Comparison of ENCODE assay signal across 25 mouse cellular contexts in the genomic region with DNA sequence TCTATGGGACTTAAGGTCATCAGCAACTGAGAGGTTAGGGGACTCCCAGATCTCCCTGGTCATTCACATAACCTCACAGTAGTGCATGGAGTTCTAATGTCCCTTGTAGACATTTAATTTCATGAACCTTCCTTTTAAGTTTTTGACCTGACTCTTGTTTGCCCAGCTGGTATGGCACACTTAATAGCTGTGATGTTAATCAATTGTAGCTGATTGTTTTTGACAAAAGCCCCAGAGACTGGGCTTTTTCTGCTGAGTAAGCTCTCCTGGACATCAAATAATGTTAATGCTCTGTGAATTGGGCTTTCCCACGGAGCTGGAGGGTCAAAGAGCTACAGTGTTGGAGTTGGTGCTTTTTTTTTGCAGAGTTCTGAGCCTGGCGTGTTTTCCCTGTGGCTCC.
DNase-seq lines count a peak whose midpoint lies in the region; ATAC-seq and TF ChIP-seq lines count a peak whose summit lies in the region.
"Had no signal": no experiment of that assay in that cellular context is flagged by ENCODE, and none has a peak within 500 bp of the region (broad histone marks: within the 10 kb centered on the region; RNA-seq: fewer than 3 reads in every experiment).

No protein-coding gene starts in this region.

- no peak overlapping the region for H3K9ac ChIP-seq in hindbrain, embryonic 13.5 days
- H3K9ac ChIP-seq in ES-E14 (ENCODE audit: insufficient read depth, low read depth, low read length, poor library complexity, severe bottlenecking): no peak overlapping the region
- H3K9ac ChIP-seq: forebrain, postnatal 0 days; intestine, embryonic 15.5 days had no signal

- no peaks in the 10 kb centered on the region for H3K9me3 ChIP-seq in hindbrain, embryonic 10.5 days
- H3K9me3 ChIP-seq in hindbrain, embryonic 13.5 days: no peaks in the 10 kb centered on the region
- no peaks in the 10 kb centered on the region for H3K9me3 ChIP-seq in ES-E14 (ENCODE audit: control insufficient read depth, insufficient read depth, low read depth, low read length)
- H3K9me3 ChIP-seq: intestine, embryonic 15.5 days had no signal

- no peak overlapping the region for H3K27ac ChIP-seq in hindbrain, embryonic 10.5 days
- no peak overlapping the region for H3K27ac ChIP-seq in hindbrain, embryonic 13.5 days
- H3K27ac ChIP-seq in ES-E14 (ENCODE audit: insufficient read depth, low read depth, low read length, poor library complexity, severe bottlenecking): no peak overlapping the region
- H3K27ac ChIP-seq: gastrocnemius, adult 2 months; heart, adult 2 months; intestine, embryonic 15.5 days had no signal

- in situ Hi-C loops in ES-E14 (cut with MboI; ENCODE audit: low sequenced_read_pairs in 2 of 2, unreplicated experiment in 2 of 2): no loop called here

- intact Hi-C loops in gastrocnemius, postnatal 36 days (cut with DNase I): no loop called here

- no peak for ATAC-seq in hindbrain, embryonic 13.5 days (ENCODE audit: low FRiP score)
- ATAC-seq: forebrain, embryonic 14.5 days; forebrain, postnatal 0 days; hindbrain, embryonic 16.5 days; intestine, embryonic 15.5 days; Patski had no signal

- H3K27me3 ChIP-seq in hindbrain, embryonic 10.5 days (ENCODE audit: insufficient read depth, poor library complexity, severe bottlenecking): no peaks in the 10 kb centered on the region
- H3K27me3 ChIP-seq in hindbrain, embryonic 13.5 days: 0 out of 2 replicates have a peak, but pooled peaks cover 3% of the 10 kb centered on the region
- H3K27me3 ChIP-seq: intestine, embryonic 15.5 days; Patski had no signal

- DNase-seq in embryo, embryonic 10 days (ENCODE audit: low spot score): peak; percentile 16
- DNase-seq in embryo, embryonic 9.5 days (ENCODE audit: extremely low spot score): no peak
- peak; percentile 21 for DNase-seq in hindbrain, embryonic 10.5 days (ENCODE audit: low spot score)
- no peak for DNase-seq in ES-E14 (ENCODE audit: low read depth, low spot score)
- peak; percentile 49 for DNase-seq in embryo, embryonic 11 days
- DNase-seq in gastrocnemius, postnatal 36 days: no peak
- DNase-seq in cerebellum, adult 11-12 months: no peak
- DNase-seq: adrenal gland, postnatal 10 days; adrenal gland, postnatal 36 days; cerebellum, adult 11 months; cerebellum, adult 8-10 months; cerebellum, postnatal 10 days; forebrain, postnatal 0 days; gastrocnemius, adult 2 months; gastrocnemius, postnatal 14 days; heart, adult 2 months; kidney, adult 11 months; kidney, adult 8-10 months had no signal

- H3K4me2 ChIP-seq in hindbrain, embryonic 13.5 days: no peak overlapping the region
- H3K4me2 ChIP-seq: heart, embryonic 11.5 days; intestine, embryonic 15.5 days had no signal

- WGBS in hindbrain, embryonic 10.5 days: 27% methylated on average over 2 of the region's 2 CpGs
- WGBS in hindbrain, embryonic 13.5 days: 17% methylated on average over 2 of the region's 2 CpGs

- no peak overlapping the region for H3K4me3 ChIP-seq in hindbrain, embryonic 10.5 days
- no peak overlapping the region for H3K4me3 ChIP-seq in hindbrain, embryonic 13.5 days
- H3K4me3 ChIP-seq in ES-E14 (ENCODE audit: insufficient read depth in 1 of 2, low read depth in 1 of 2, low read length in 2 of 2, poor library complexity in 1 of 2, severe bottlenecking in 1 of 2): no peak overlapping the region
- H3K4me3 ChIP-seq: gastrocnemius, adult 2 months; heart, adult 2 months; intestine, embryonic 15.5 days had no signal

- H3K36me3 ChIP-seq in hindbrain, embryonic 10.5 days: no peaks in the 10 kb centered on the region
- H3K36me3 ChIP-seq in hindbrain, embryonic 13.5 days: no peaks in the 10 kb centered on the region
- no peaks in the 10 kb centered on the region for H3K36me3 ChIP-seq in ES-E14 (ENCODE audit: control insufficient read depth, insufficient read depth, low read length, poor library complexity, severe bottlenecking)
- H3K36me3 ChIP-seq: G1E; intestine, embryonic 15.5 days had no signal

- H3K4me1 ChIP-seq in hindbrain, embryonic 10.5 days (replicated peaks): peaks cover 10% of the 10 kb centered on the region; the same call in 1 of the 2 replicates
- peaks cover 14% of the 10 kb centered on the region for H3K4me1 ChIP-seq in hindbrain, embryonic 13.5 days (replicated peaks)
- H3K4me1 ChIP-seq in ES-E14 (ENCODE audit: control insufficient read depth in 2 of 2, insufficient read depth in 2 of 2, low read length in 2 of 2, poor library complexity in 1 of 2): no peaks in the 10 kb centered on the region
- H3K4me1 ChIP-seq: intestine, embryonic 15.5 days had no signal

TF ChIP-seq in ES-E14, 5 proteins besides CTCF, POLR2A, EP300 and RAD21:
- TF ChIP-seq MAFK (IDR thresholded peaks at IDR 0.05; ENCODE audit: insufficient read depth, low read depth, low read length) (0 out of 2 replicates have a peak, but pooled peaks have one; percentile 47), CHD2 (IDR thresholded peaks at IDR 0.05; ENCODE audit: low read depth, low read length) (no peak)

Comparison
In these comparisons a context has a peak if more than half of its experiments do, and no peak if none do; other contexts are left out.
1. DNase-seq: peak in embryo, embryonic 10 days (single experiment), hindbrain, embryonic 10.5 days (single experiment) and embryo, embryonic 11 days (single experiment); none in embryo, embryonic 9.5 days (single experiment), ES-E14 (single experiment), gastrocnemius, postnatal 36 days (0 of 2) and cerebellum, adult 11-12 months (single experiment).